33 mouse cellular contexts compared by ENCODE assay signal in the genomic region with DNA sequence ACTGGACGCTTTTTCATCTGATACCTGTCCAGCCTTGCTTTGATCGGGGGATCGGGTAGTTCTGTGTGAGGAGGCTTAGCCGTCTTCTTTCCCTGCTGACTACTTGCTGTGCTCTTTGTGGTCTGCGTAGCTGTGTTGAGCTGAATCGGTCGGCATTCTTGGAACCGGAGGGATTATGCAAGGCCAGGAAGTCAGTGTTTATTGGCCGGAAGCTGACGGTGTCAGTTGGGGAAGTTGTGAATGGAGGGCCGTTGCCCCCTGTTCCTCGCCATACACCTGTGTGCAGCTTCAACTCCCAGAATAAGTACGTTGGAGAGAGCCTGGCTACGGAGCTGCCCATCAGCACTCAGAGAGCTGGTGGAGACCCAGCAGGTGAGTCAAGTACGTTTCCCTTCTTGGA. TPM values are rescaled to one million over a fixed set of nuclear protein-coding genes. Genes with fewer than 3 reads are reported as not detected.
"Had no signal": no experiment of that assay in that cellular context is flagged by ENCODE, and none has a peak within 500 bp of the region (broad histone marks: within the 10 kb centered on the region; RNA-seq: fewer than 3 reads in every experiment).

No protein-coding gene starts in this region.

- H3K9ac ChIP-seq: limb, embryonic 12.5 days; limb, embryonic 15.5 days; midbrain, embryonic 12.5 days; midbrain, embryonic 15.5 days; neural tube, embryonic 13.5 days had no signal

- H3K4me2 ChIP-seq: limb, embryonic 12.5 days; limb, embryonic 15.5 days; liver, embryonic 11.5 days; midbrain, embryonic 12.5 days; midbrain, embryonic 15.5 days; neural tube, embryonic 13.5 days had no signal

- ATAC-seq: intestine, postnatal 0 days; midbrain, embryonic 15.5 days had no signal

- H3K27me3 ChIP-seq: limb, embryonic 12.5 days; limb, embryonic 15.5 days; midbrain, embryonic 12.5 days; midbrain, embryonic 15.5 days; neural tube, embryonic 13.5 days had no signal

- H3K27ac ChIP-seq: kidney, postnatal 0 days; layer of hippocampus, adult 2 months; left cerebral cortex, adult 2 months; limb, embryonic 12.5 days; limb, embryonic 15.5 days; midbrain, embryonic 12.5 days; midbrain, embryonic 15.5 days; neural tube, embryonic 13.5 days; stomach, postnatal 0 days had no signal

- DNase-seq: kidney, adult 2 months; kidney, postnatal 25 days; layer of hippocampus, adult 9-11 months; left cerebral cortex, postnatal 4 days; lung, adult 2 months; lung, postnatal 14 days; lung, postnatal 4 days; right cerebral cortex, adult 18-20 months; right cerebral cortex, postnatal 14 days; right cerebral cortex, postnatal 4 days; thymus, adult 2 months; thymus, postnatal 14 days; thymus, postnatal 4 days had no signal

- H3K4me1 ChIP-seq: limb, embryonic 12.5 days; limb, embryonic 15.5 days; midbrain, embryonic 12.5 days; midbrain, embryonic 15.5 days; neural tube, embryonic 13.5 days had no signal

- H3K4me3 ChIP-seq: layer of hippocampus, adult 2 months; left cerebral cortex, adult 2 months; limb, embryonic 12.5 days; limb, embryonic 15.5 days; midbrain, embryonic 12.5 days; midbrain, embryonic 15.5 days; myocyte; neural tube, embryonic 13.5 days had no signal

- H3K9me3 ChIP-seq: limb, embryonic 12.5 days; limb, embryonic 15.5 days; midbrain, embryonic 12.5 days; midbrain, embryonic 15.5 days; neural tube, embryonic 13.5 days had no signal

RNA-seq across cellular contexts. Expression of gene 2610028H24Rik, which starts 40.3 kb away (rescaled TPM):
- total RNA-seq: layer of hippocampus, adult 2 months; layer of hippocampus, postnatal 25 days; left cerebral cortex, adult 2 months; left cerebral cortex, postnatal 14 days; left cerebral cortex, postnatal 4 days; megakaryocyte-erythroid progenitor cell, adult 5-6 weeks; monocyte, adult 5-6 weeks had no signal
- polyA plus RNA-seq: intestine, postnatal 0 days; kidney, embryonic 14.5 days; kidney, postnatal 0 days; large intestine, adult 2 months; limb, embryonic 12.5 days; limb, embryonic 15.5 days; liver, embryonic 11.5 days; liver, embryonic 16.5 days; midbrain, embryonic 12.5 days; midbrain, embryonic 15.5 days; myocyte; neural tube, embryonic 13.5 days; stomach, embryonic 14.5 days had no signal
